Mouse (Mus musculus): ENCODE results near the gene Rbks. TPM values are rescaled to one million over a fixed set of nuclear protein-coding genes. Genes with fewer than 3 reads are reported as not detected.

Gene Rbks
- total RNA-seq, 2 experiments from 2014 or later: 7.8 to 16.3 TPM

GRCm38 (mm10) chr5:31627562-31628526 is 69.6 kb downstream of the Rbks start:
- DNase-seq (ENCODE audit: low spot score in 2 of 2): no peak

GRCm38 (mm10) chr5:31627117-31627516 is 70.3 kb downstream of the Rbks start:
- DNase-seq (ENCODE audit: low spot score in 2 of 2): no peak

DNA sequence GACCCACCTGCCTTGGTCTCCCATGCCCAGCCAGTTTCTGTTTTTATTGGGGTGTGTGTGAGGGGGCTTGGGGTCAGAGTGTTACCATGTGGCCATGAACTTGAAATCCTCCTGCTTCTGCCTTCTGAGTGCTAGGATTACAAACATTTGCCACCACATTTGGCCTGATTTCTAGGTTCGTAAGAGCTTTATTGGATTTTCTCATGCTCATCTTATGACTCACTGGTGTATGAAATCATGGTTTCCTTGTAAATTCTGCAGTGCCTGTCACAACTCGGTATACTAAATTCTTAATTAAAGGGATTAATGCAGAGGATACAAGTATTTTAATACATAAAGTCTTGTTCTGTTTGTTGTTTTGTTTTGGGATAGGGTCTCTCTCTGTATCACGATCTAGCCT is 77.1 kb downstream of the Rbks start:
- DNase-seq (ENCODE audit: low spot score in 2 of 2): no peak

DNA sequence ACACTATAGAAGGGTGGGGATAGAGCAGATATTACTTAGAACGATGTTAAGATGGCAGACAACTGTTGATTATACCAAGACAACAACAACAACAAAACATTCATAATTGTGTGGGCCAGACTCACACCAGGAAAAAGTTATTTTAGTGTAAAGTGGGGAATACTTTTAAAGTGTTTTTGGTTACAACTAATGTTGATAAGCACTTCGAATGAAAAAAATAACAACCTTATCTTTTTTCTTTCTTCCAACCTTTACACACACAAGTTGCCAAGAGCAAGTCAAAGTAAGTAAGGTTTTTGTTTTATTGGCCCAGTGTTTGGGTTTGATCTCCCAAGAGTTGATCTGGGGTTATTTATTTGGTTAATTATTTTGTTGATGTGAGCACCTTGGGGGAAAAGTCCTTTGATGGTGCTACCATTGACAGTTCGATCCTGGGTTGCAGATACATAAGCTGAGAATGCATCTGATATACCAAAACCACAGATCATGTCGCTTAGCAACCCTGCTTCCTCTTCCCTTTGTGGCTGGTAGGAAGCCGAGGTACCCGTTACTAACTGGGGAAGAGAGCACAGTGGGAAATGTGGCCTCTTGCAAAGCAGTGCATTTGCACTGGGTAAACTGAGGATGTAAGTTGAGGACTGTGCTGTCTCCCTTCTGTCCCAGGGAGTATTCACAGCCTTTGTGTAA is 82.9 kb downstream of the Rbks start:
- DNase-seq (ENCODE audit: low spot score in 2 of 2): no peak

DNA sequence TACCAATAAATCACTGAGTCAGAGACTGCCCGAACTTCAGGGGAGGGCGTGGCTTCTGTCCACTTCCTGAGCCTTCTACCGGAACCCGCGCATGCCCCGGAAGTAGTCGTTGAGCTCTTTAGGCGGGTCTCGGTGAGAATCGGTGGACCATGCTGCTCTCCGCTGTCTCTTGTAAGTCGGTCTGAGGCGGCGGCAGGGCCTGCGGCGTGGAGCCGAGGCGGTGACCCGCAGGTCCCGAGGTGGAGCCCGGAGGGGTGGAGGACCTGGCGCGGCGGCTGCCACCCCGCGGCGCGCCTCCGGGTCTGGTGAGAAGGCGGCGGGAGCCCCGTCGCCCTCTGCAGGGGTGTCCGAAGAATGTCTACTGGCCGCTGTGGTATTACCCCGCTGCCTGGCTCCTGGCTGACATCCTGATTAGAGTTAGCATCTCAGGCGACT is 83.6 kb downstream of the Rbks start:
- peak; percentile 69 to 73 for DNase-seq (ENCODE audit: low spot score in 2 of 2)

- DNase-seq (ENCODE audit: low spot score in 2 of 2): no peak
Observed at GRCm38 (mm10) chr5:31611186-31611585, 86.2 kb downstream of the Rbks start.

DNA sequence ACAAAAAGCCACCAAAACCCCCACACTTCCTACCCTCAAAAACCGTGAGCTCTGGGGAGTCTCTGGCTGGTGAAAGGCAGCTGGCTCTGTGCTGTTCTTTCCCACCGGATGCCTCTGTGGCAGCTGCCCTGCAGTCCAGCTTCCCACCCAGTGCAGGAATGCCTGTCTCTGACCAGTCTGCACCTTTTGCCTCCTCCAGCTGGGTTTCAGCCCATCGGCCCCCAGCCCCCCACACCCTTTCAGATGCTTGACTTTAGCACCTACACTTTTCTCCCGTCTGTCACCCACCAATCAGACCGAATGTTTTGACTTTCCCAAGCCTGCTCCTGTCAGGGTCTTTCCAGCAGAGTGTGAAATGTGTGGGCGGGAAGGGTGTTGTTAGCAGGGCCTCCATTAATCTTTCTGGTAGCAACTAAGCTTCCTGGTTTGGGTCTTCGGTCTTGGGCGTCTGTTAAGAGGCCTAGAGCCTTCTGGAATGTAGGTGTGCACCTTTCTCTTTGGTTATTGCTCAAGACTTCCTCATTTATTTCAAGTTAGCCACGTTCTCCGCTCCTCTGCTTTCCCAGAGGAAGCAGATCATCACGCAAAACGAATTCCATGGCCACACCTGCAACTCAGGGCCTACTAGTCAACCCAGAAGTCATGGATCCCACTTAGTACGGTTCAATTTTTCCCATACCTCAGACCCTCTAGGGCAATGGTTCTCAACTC is 86.9 kb downstream of the Rbks start:
- no peak for DNase-seq (ENCODE audit: low spot score in 2 of 2)

GRCm38 (mm10) chr5:31606151-31606550 is 91.3 kb downstream of the Rbks start:
- DNase-seq (ENCODE audit: low spot score in 2 of 2): no peak

- no peak for DNase-seq (ENCODE audit: low spot score in 2 of 2)
Observed at GRCm38 (mm10) chr5:31603766-31604165, 93.7 kb downstream of the Rbks start.

DNA sequence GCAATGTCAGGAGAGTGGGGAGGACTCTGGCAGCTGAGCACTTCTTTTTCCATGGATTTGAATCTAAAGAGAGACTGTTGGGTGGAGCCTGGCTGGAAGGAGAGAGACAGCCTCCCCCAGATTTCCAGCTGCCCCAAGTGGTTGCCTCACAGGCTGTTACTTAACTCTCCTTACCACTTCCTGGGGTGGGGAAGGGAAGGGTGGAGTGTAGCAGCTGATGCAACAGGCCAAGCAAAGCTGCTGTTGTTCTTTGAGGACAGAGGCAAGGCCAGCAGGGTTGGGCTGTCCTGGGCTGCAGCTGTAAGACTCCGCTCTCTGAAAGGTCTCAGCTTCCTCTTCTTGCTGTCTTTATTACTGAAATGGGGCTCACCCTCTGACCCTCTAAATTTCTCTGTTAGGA is 95.0 kb downstream of the Rbks start:
- DNase-seq (ENCODE audit: low spot score in 2 of 2): peak; percentile 44 to 62

DNA sequence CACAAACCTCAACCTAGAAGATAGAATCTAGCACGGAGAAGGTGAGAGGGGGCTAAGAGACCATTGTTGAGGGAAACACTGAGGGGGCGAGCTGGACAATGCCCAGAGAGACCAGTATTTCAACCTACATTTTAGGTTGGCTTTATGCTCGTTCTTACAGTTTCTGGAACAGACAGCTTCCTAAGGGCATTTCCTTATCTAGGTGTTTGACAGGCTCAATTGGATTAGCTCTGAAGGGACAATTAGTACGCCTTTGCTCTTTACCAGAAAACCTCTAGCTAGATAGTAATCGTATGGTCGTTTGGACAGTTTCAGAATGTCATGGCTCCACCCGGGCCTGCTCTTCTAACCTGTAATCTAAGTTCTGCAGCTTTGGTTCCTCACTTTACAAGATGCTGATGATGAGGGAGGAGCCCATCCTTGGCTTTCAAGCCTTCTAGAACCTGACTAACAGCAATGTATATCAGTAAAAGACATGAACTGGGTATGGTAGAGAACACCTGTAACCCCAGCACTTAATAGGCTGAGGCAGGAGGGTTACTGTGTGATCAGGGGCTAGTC is 96.2 kb downstream of the Rbks start:
- no peak for DNase-seq (ENCODE audit: low spot score in 2 of 2)

DNA sequence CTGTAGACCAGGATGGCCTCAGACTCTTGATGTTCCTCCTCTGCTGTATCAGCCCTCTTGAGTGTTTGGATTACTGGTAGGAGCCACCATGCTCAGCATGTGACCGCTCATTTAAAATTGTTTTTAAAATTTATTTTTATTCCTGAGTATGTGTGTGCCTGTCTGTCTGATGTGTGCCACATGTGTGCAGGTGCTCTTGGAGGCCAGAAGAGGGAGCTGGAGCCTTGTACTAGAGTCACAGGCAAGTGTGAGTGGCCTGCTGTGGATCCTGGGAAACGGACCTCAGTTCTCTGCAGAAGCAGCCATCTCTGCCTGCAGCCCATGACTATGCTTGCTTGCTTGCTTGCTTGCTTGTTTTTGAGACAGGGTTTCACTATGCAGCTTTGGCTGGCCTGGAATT is 98.3 kb downstream of the Rbks start:
- DNase-seq (ENCODE audit: low spot score in 2 of 2): no peak

- DNase-seq (ENCODE audit: low spot score in 2 of 2): peak; percentile 48 to 53
Observed at GRCm38 (mm10) chr5:31598579-31598978, 98.8 kb downstream of the Rbks start.

GRCm38 (mm10) chr5:31598121-31598520 is 99.3 kb downstream of the Rbks start:
- DNase-seq (ENCODE audit: low spot score in 2 of 2): no peak

GRCm38 (mm10) chr5:31597430-31597944 is 99.9 kb downstream of the Rbks start:
- DNase-seq (ENCODE audit: low spot score in 2 of 2): no peak

- peak; percentile 39 to 55 for DNase-seq (ENCODE audit: low spot score in 2 of 2)
Observed at GRCm38 (mm10) chr5:31596481-31597429, 100.7 kb downstream of the Rbks start, which contains the start of gene Mrpl33. Gene Mrpl33, plus strand, starts transcription at chr5:31596935.

GRCm38 (mm10) chr5:31595868-31596267 is 101.6 kb downstream of the Rbks start:
- no peak for DNase-seq (ENCODE audit: low spot score in 2 of 2)

DNA sequence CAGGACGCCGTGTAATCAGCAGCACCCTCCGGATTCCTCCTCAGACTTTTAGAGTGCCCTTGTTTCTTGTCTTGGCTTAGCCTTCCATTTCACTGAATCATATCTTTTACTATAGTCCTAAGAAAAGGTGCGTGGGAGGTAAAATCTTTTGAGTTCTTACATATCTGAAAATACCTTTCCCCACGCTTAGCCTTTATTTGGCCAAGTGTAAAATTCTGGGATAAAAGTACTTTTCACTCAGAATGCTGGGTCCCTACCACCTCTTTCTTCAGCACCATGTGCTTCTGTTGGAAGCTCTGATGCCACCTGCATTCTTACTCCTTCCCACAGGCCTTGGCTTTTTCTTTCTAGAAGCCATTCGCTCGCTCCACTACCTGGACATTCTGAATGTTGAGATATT is 106.3 kb downstream of the Rbks start:
- DNase-seq (ENCODE audit: low spot score in 2 of 2): no peak

GRCm38 (mm10) chr5:31589711-31590319 is 107.6 kb downstream of the Rbks start:
- DNase-seq (ENCODE audit: low spot score in 2 of 2): no peak

Measured in adrenal gland, adult 18-20 months (tissue).